Mouse (Mus musculus) heart, postnatal 25 days (tissue): ENCODE data around the gene Tnfrsf25. TPM values are rescaled to one million over a fixed set of nuclear protein-coding genes. Genes with fewer than 3 reads are reported as not detected.
A peak's percentile ranks its signal among the peaks of the same experiment; 100 is the strongest.

ENCODE experiments used
- DNase-seq: peaks from one replicate; pipeline ENCODE4 v3.0.0; 2022; ENCODE audit warnings: low spot score
- intact Hi-C: fragments of 180-260 bp; cut with DNase I; formaldehyde crosslinking; loops from one replicate; pipeline ENCODE4 v1.15.1; 2025
- total RNA-seq, 2 experiments: library from RNA; stranded (reverse); gene quantifications; 2 replicates each; pipeline ENCODE4 v1.2.3; 2021

The Tnfrsf25 gene
- total RNA-seq, 2 experiments from 2014 or later = 2.9 to 3.0 TPM

- intact Hi-C loops = loop anchor here (5.0 kb wide), 1 partner anchor 46 kb away; no protein-coding TSS in a partner anchor
- DNase-seq = no peak
Observed at GRCm38 (mm10) chr4:152088556-152089120, 27.1 kb upstream of the Tnfrsf25 start.

GRCm38 (mm10) chr4:152090191-152090590 lies 25.5 kb upstream of the Tnfrsf25 start:
- intact Hi-C loops = no loop called here
- no peak for DNase-seq

- intact Hi-C loops = no loop called here
- no peak for DNase-seq
Observed at GRCm38 (mm10) chr4:152092751-152093293, 22.9 kb upstream of the Tnfrsf25 start.

DNA sequence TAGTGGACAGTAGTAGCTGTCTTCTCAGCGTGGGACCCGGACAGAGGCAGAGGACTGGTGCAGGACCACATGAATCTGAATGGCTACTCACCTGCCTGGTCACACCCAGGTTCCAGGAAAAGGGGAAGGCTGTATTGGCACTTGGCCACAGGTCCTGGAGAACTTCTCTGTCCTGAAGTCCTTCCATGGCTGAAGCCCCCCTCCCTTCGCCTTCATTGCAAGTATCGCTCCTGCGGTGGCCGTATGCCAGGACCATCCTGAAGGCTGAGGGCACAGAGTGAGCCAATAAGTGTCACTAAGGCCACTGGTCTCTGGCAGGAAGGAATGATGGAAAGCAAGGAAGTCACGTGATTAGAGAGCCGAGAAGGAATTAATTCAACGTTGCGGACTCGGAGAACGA lies 21.5 kb upstream of the Tnfrsf25 start:
- no peak for DNase-seq
- intact Hi-C loops = no loop called here

DNA sequence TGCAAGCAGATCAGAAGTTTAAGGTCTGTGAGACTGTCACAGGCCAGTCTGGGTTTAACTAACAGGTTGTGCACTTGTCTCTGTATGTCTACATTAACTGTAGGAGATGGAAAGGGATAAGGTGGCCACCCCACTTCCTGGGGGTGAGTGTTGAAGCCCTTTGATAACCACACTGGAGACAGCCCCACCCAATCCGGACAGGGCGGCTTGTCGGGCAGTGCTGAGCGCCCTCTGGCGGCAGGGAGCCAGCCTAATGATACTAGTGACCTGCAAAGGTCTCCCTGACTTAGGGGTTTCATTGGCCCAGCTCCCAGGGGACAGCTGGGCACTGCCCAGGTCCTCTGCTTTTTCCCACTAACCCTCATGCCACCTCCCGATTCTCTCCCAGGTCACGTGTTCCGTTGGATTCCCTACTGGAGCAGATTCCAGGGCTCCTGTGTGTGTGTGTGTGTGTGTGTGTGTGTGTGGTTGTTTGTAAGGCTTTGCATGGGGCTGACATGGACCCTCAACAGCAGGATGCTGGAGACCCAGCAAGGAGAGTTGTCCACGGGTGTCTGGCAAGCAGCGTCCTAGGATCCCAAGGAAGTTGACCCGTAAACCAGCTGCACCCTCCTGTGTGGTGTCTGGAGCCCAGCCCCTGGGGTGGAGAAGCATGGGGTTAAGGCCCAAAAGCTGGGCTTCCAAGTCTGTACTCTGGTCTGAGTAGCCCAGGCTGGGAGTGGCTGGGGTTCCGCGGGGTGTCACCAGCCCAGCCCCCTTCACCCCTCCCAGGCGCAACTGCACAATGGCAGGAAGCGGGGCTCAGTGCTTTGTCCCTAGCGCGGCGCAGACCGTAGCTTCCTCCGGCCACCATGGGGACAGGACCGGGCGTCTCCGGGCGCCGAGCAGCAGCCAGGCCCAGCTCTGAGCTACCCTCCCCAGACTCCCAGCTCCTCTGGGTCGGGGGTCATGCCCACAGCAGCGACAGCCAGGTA lies 19.5 kb upstream of the Tnfrsf25 start:
- intact Hi-C loops = loop anchor here (1.0 to 2.0 kb wide), 2 partner anchors 55 to 115 kb away; no protein-coding TSS in a partner anchor
- peak; percentile 69 for DNase-seq

GRCm38 (mm10) chr4:152096927-152097326 lies 18.8 kb upstream of the Tnfrsf25 start:
- intact Hi-C loops = loop anchor here (2.0 kb wide), 1 partner anchor 56 kb away; no protein-coding TSS in a partner anchor
- DNase-seq = no peak

DNA sequence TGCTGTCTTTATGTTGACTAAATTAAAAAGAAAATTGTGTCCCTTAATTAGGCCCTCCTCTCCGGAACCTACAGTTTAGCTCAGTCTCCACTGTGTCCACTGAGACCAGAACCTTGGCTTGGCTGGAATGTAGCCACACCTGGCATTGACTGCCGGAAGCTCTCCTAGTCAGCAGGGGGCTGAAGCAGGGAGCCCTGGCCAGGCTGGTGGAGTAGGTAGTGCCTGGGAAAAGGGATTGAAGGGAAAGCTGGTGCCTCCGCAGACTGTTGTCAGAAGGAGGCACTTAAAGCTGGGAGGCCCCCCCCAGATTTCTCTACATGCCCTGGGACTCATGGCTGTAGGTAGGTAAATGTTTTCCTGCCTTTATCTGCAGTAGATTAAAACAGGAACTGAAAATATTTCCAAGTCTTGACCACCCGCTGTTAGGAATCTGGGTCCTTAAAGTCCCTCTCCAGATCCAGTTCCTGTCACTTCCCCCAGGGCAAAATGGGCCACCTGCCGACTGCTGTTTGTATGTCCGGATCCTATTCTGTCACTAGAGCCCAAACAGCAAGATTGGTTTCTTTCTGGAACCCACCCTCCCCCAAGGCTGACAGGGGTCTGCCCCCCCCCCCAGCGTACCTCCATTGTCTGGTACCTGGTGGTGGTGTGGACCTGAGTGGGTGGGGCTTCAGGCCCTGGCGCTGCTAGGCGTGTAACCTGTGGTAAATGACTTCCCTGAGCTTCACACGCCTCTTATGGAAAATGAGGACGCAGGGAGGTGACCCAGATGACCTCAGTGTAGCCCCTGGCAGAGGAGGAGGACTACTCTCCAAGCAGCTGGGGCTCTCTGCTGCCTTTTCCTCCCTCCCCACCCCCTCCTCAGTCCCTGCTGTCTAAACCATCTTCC lies 17.6 kb upstream of the Tnfrsf25 start:
- intact Hi-C loops = loop anchor here (2.0 kb wide), 1 partner anchor 57 kb away; no protein-coding TSS in a partner anchor
- no peak for DNase-seq

- no peak for DNase-seq
- intact Hi-C loops = no loop called here
Observed at GRCm38 (mm10) chr4:152100541-152100940, 15.2 kb upstream of the Tnfrsf25 start.

DNA sequence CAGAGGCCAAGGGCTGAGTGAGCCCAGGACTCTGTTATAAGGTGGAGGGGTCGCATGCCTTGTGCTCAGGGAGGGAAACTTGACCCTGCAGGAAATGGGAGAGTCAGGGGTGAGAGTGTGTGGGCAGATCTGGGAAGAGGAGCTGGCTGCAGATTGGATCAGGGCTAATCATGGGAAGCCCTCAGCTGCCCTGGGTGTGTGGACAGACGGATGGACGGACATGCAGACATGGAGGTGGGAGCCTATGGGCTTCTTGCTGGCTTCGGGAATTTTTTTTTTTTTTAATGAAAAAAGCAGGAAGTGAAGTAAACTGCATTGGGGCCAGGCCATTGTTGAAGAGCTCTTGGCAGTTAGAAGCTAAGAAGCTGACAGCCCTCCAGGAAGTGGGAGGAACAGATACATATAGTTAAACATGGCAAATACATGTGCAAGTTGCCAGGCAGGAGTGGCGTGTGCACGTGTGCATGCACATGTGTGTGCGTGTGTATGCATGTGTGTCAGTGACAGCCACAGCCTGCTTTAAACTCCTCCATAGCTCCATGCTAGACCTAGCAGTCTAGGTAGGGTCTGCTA lies 14.6 kb upstream of the Tnfrsf25 start:
- DNase-seq = no peak
- intact Hi-C loops = no loop called here

DNA sequence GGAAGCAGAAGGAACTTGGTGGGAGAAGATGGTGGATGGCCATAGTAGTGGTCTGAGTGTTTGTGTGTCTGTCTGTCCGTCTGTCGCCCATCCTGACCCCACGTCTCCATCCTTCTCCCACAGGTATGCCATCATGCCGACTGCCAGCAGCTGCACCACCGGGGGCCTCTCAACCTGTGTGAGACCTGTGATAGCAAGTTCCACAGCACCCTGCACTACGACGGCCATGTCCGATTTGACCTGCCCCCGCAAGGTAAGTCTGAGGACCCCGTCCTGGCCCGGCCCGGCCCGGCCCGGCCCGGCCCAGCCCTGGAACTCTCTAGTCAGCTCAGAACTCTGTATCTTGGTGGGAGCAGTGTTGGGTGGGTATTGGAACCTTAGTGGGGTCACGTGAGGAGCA lies 13.8 kb upstream of the Tnfrsf25 start:
- no peak for DNase-seq
- intact Hi-C loops = no loop called here

GRCm38 (mm10) chr4:152103025-152103424 lies 12.7 kb upstream of the Tnfrsf25 start:
- intact Hi-C loops = no loop called here
- DNase-seq = no peak

DNA sequence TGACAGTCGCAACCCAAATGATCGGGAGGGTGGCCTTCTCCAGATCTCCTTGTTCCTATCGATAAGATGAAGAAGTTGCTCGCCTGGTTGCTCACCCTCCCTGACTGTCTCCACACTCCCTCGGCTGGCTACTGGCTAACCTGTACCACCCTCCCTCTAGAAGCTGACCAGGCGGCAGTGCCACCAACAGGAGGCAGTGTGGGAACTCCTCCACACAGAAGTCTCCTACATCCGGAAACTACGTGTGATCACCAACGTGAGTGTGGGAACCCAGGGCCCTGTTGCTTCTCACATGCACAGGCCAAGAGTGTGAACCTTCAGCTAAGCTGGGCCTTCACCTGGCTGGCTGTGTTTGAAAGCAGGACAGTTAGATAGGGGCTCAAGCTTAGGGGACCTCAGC lies 9.0 kb upstream of the Tnfrsf25 start:
- no peak for DNase-seq
- intact Hi-C loops = no loop called here

- DNase-seq = no peak
- intact Hi-C loops = no loop called here
Observed at GRCm38 (mm10) chr4:152107493-152107892, 8.2 kb upstream of the Tnfrsf25 start.

DNA sequence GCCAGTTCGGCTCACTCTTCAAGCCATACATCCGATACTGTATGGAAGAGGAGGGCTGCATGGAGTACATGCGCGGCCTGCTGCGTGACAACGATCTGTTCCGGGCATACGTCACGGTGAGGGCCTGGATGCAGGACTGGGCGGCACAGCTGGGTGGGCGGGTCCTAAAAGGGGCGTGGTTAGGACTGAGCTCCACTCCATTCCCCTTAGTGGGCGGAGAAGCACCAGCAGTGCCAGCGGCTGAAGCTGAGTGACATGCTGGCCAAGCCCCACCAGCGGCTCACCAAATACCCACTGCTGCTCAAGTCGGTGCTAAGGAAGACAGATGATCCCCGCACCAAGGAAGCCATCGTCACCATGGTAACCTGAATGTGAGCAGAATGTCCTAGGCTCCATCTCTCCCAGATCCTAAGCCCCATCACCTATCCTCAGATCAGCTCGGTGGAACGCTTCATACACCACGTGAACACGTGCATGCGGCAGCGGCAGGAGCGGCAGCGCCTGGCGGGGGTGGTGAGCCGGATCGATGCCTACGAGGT lies 7.7 kb upstream of the Tnfrsf25 start:
- intact Hi-C loops = no loop called here
- DNase-seq = no peak

DNA sequence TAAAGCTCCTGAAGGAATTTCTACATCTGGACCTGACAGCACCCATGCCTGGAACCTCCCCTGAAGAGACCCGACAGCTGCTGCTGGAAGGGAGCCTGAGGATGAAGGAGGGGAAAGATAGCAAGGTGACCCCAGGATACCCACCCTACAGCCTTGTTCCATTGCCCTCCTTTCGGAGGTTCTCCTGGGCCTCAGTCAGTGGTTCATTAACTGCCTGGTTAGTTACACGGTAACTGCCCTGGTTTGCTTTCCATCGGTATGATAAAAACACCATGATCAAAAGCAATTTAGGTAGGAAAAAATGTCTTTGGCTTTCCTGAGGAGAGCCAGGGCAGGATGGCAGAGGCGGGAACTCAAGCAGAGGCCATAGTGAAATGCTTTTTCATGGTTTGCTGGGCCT lies 7.1 kb upstream of the Tnfrsf25 start:
- no peak for DNase-seq
- intact Hi-C loops = no loop called here

- intact Hi-C loops = no loop called here
- no peak for DNase-seq
Observed at GRCm38 (mm10) chr4:152109509-152109908, 6.2 kb upstream of the Tnfrsf25 start.

- no peak for DNase-seq
- intact Hi-C loops = no loop called here
Observed at GRCm38 (mm10) chr4:152110689-152111088, 5.0 kb upstream of the Tnfrsf25 start.

DNA sequence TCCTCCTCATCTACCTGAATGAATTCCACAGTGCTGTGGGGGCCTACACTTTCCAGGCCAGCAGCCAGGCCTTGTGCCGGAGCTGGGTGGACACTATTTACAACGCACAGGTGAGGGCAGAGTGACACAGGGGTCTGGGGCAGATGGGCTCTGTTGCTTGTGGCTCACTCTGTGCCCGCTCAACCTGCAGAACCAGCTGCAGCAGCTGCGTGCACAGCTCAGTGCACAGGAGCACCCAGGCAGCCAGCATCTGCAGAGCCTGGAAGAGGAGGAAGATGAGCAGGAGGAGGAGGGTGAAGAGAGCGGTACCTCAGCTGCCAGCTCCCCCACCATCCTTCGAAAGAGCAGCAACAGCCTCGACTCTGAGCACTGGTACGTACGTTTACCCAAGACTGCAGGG lies 3.4 kb upstream of the Tnfrsf25 start:
- DNase-seq = no peak
- intact Hi-C loops = no loop called here

DNA sequence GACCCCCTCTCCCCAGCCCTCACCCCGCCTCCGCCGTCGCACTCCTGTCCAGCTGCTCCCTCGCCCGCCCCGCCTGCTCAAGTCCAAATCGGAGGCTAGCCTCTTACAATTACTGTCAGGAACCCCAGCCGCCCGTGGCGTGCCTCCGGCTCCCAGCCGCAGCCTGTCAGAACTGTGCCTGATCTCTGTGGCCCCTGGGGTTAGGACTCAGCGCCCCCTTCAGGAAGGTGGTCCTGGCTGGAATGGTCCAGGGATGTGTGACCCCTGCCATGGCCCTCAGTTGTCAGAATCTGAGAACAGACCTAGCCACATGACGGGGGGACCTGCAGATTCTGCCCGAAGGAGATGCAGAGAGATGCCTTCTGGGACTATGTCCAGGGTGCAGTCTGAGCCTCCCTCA lies 1.7 kb upstream of the Tnfrsf25 start:
- DNase-seq = no peak
- intact Hi-C loops = no loop called here
